Mouse (Mus musculus): ENCODE measurements around the gene Emilin1.

DNA sequence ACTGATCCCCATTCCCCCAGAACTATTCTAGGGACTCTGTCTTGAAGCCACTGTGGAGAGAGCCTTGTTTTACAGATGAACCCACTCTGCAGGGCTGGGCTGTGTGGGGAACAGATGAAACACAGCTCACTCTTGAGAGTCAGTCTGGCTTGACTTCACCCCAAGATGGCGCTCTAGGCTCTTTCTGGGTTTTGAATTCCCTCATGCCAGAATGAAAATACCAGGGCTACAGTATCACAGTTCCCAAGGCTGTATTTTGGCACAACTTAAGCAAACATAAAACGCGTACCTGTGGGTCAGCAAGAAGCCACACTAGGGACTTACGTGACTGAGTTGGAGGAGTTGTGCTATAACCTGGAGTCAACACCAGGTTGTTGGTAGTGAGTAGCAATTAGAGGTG is 16.9 kb downstream of the Emilin1 start:
- TF ChIP-seq RCOR1 (conservative IDR thresholded peaks at IDR 0.05; ENCODE audit: low read depth, low read length) (no peak), MXI1 (IDR thresholded peaks at IDR 0.05; ENCODE audit: low read depth, low read length) (no peak), E2F4 (IDR thresholded peaks at IDR 0.05; ENCODE audit: insufficient replicate concordance, low read depth, low read length) (no peak), POLR2A (IDR thresholded peaks at IDR 0.05; ENCODE audit: low read depth, low read length) (no peak), EP300 (IDR thresholded peaks at IDR 0.05; ENCODE audit: low read length) (no peak), ZMIZ1 (IDR thresholded peaks at IDR 0.05; ENCODE audit: low read depth, low read length) (no peak), TBP (conservative IDR thresholded peaks at IDR 0.05; ENCODE audit: low read depth, low read length) (no peak)

Measured in CH12.LX (cell line).